Mouse (Mus musculus): Measurements from ENCODE around the gene Gm20388. TPM values are rescaled to one million over a fixed set of nuclear protein-coding genes. Genes with fewer than 3 reads are reported as not detected.

Gm20388 gene
- total and polyA plus RNA-seq, 2 experiments from 2014 or later = 51.3 TPM; not detected in 1

- Histone ChIP-seq H3K36me3 (ENCODE audit: insufficient read depth) (no peaks in the 10 kb centered on the region), H3K27ac (ENCODE audit: low read depth, low read length) (no peak overlapping the region), H3K9ac (no peak overlapping the region), H3K9me3 (ENCODE audit: low read length) (no peaks in the 10 kb centered on the region), H3K4me2 (ENCODE audit: low read depth) (no peak overlapping the region), H3K4me3 (ENCODE audit: low read depth, low read length) (no peak overlapping the region), H3K27me3 (ENCODE audit: insufficient read depth, low read length) (no peaks in the 10 kb centered on the region), H3K4me1 (ENCODE audit: insufficient read depth) (no peaks in the 10 kb centered on the region)
- DNase-seq (no peak), ATAC-seq (no peak)
- TF ChIP-seq CTCF (IDR thresholded peaks at IDR 0.05; ENCODE audit: low read depth) = no peak
- 72% methylated on average over 18 of the region's 18 CpGs for WGBS
These were observed 1113.1 kb downstream of the Gm20388 start for GRCm38 (mm10) chr8:121023736-121024135.

GRCm38 (mm10) chr8:121025486-121025885, 1114.8 kb downstream of the Gm20388 start:
- ATAC-seq = no peak
- 74% methylated on average over 5 of the region's 5 CpGs for WGBS
- Histone ChIP-seq H3K9ac (no peak overlapping the region), H3K4me3 (ENCODE audit: low read depth, low read length) (no peak overlapping the region), H3K4me1 (ENCODE audit: insufficient read depth) (no peaks in the 10 kb centered on the region), H3K9me3 (ENCODE audit: low read length) (no peaks in the 10 kb centered on the region), H3K36me3 (ENCODE audit: insufficient read depth) (no peaks in the 10 kb centered on the region), H3K27ac (ENCODE audit: low read depth, low read length) (no peak overlapping the region), H3K4me2 (ENCODE audit: low read depth) (no peak overlapping the region), H3K27me3 (ENCODE audit: insufficient read depth, low read length) (no peaks in the 10 kb centered on the region)
- TF ChIP-seq CTCF (IDR thresholded peaks at IDR 0.05; ENCODE audit: low read depth) = no peak
- DNase-seq = no peak

GRCm38 (mm10) chr8:121027787-121028186, 1117.1 kb downstream of the Gm20388 start:
- DNase-seq (no peak), ATAC-seq (no peak)
- Histone ChIP-seq H3K9me3 (ENCODE audit: low read length) (no peaks in the 10 kb centered on the region), H3K4me3 (ENCODE audit: low read depth, low read length) (no peak overlapping the region), H3K4me1 (ENCODE audit: insufficient read depth) (no peaks in the 10 kb centered on the region), H3K4me2 (ENCODE audit: low read depth) (no peak overlapping the region), H3K27ac (ENCODE audit: low read depth, low read length) (no peak overlapping the region), H3K27me3 (ENCODE audit: insufficient read depth, low read length) (no peaks in the 10 kb centered on the region), H3K36me3 (ENCODE audit: insufficient read depth) (no peaks in the 10 kb centered on the region), H3K9ac (no peak overlapping the region)
- no peak for TF ChIP-seq CTCF (IDR thresholded peaks at IDR 0.05; ENCODE audit: low read depth)
- 35% methylated on average over 13 of the region's 13 CpGs for WGBS

GRCm38 (mm10) chr8:121029076-121029475, 1118.4 kb downstream of the Gm20388 start:
- no peak for TF ChIP-seq CTCF (IDR thresholded peaks at IDR 0.05; ENCODE audit: low read depth)
- H3K4me1 ChIP-seq (ENCODE audit: insufficient read depth) = no peaks in the 10 kb centered on the region
- no peak overlapping the region for H3K9ac ChIP-seq
- no peaks in the 10 kb centered on the region for H3K27me3 ChIP-seq (ENCODE audit: insufficient read depth, low read length)
- no peak overlapping the region for H3K4me2 ChIP-seq (ENCODE audit: low read depth)
- H3K4me3 ChIP-seq (ENCODE audit: low read depth, low read length) = no peak overlapping the region
- ATAC-seq (no peak), DNase-seq (no peak)
- no peak overlapping the region for H3K27ac ChIP-seq (ENCODE audit: low read depth, low read length)
- no peaks in the 10 kb centered on the region for H3K36me3 ChIP-seq (ENCODE audit: insufficient read depth)
- H3K9me3 ChIP-seq (ENCODE audit: low read length) = no peaks in the 10 kb centered on the region
- 86% methylated on average over 6 of the region's 6 CpGs for WGBS

DNA sequence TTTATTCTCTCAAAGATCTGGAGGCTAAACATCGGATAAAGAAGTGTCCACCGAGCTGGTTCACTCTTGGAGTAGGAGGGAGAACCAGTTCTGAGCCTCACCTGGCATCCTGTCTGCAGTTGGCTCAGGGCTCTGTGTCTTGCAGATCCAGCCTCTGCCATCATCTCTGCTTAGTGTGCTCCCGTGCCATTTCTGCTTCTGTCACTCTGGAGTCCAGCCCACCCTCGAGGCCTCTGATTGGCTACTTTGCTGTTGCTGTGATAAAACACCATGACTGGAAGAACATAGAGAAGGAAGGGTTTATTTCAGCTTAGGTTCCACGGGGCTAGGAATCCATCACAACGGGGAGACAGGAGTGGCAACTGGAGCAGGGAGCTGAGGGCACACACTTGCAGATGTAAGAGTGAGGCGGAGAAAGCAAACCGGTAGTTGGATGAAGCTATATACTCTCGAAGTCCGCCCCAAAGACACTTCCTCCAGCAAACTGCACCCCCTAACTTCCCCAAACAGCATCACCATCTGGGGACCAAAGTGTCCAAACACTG, 1119.9 kb downstream of the Gm20388 start:
- no peaks in the 10 kb centered on the region for H3K27me3 ChIP-seq (ENCODE audit: insufficient read depth, low read length)
- no peak for TF ChIP-seq CTCF (IDR thresholded peaks at IDR 0.05; ENCODE audit: low read depth)
- no peak overlapping the region for H3K4me3 ChIP-seq (ENCODE audit: low read depth, low read length)
- no peaks in the 10 kb centered on the region for H3K36me3 ChIP-seq (ENCODE audit: insufficient read depth)
- DNase-seq (peak; percentile 62), ATAC-seq (peak; percentile 56)
- H3K4me1 ChIP-seq (ENCODE audit: insufficient read depth) = no peaks in the 10 kb centered on the region
- 63% methylated on average over 10 of the region's 10 CpGs for WGBS
- no peak overlapping the region for H3K4me2 ChIP-seq (ENCODE audit: low read depth)
- no peak overlapping the region for H3K9ac ChIP-seq
- no peaks in the 10 kb centered on the region for H3K9me3 ChIP-seq (ENCODE audit: low read length)
- H3K27ac ChIP-seq (ENCODE audit: low read depth, low read length) = no peak overlapping the region

- 84% methylated on average over 20 of the region's 20 CpGs for WGBS
- no peak overlapping the region for H3K4me3 ChIP-seq (ENCODE audit: low read depth, low read length)
- H3K27me3 ChIP-seq (ENCODE audit: insufficient read depth, low read length) = no peaks in the 10 kb centered on the region
- no peak for ATAC-seq
- H3K4me2 ChIP-seq (ENCODE audit: low read depth) = no peak overlapping the region
- H3K4me1 ChIP-seq (ENCODE audit: insufficient read depth) = no peaks in the 10 kb centered on the region
- no peak for TF ChIP-seq CTCF (IDR thresholded peaks at IDR 0.05; ENCODE audit: low read depth)
- H3K27ac ChIP-seq (ENCODE audit: low read depth, low read length) = no peak overlapping the region
- no peaks in the 10 kb centered on the region for H3K9me3 ChIP-seq (ENCODE audit: low read length)
- H3K9ac ChIP-seq = no peak overlapping the region
- H3K36me3 ChIP-seq (ENCODE audit: insufficient read depth) = no peaks in the 10 kb centered on the region
- DNase-seq = no peak
These were observed 1122.8 kb downstream of the Gm20388 start for GRCm38 (mm10) chr8:121033299-121034013.

DNA sequence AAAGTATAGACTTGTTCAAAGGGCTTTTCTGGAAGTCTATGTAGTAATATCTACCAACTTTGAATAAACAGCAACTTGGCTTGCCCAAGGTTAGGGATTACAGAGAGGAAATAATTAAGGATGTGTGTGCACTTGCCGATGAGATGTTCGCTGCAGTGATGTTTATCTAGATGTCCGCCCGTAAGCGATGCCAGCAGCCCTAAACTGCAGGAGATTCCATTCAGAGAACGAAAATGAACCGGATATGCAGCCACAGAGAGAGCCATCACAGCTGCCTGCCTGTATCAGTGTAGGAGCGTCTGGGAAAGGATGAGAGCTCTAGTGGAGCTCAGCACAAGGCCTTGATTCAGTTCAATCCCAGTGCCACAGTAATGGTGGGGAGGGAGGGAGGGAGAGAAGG, 1125.0 kb downstream of the Gm20388 start:
- 79% methylated on average over 8 of the region's 8 CpGs for WGBS
- DNase-seq = no peak

More for the DNA sequence above, 1125.0 kb downstream of the Gm20388 start:
- no peaks in the 10 kb centered on the region for H3K27me3 ChIP-seq (ENCODE audit: insufficient read depth, low read length)
- no peak overlapping the region for H3K9ac ChIP-seq
- no peak overlapping the region for H3K27ac ChIP-seq (ENCODE audit: low read depth, low read length)
- no peak overlapping the region for H3K4me3 ChIP-seq (ENCODE audit: low read depth, low read length)
- TF ChIP-seq CTCF (IDR thresholded peaks at IDR 0.05; ENCODE audit: low read depth) = no peak
- no peak overlapping the region for H3K4me2 ChIP-seq (ENCODE audit: low read depth)
- ATAC-seq = no peak
- no peaks in the 10 kb centered on the region for H3K36me3 ChIP-seq (ENCODE audit: insufficient read depth)
- H3K4me1 ChIP-seq (ENCODE audit: insufficient read depth) = no peaks in the 10 kb centered on the region
- H3K9me3 ChIP-seq (ENCODE audit: low read length) = no peaks in the 10 kb centered on the region

Data from forebrain, postnatal 0 days (tissue).